Mouse (Mus musculus) hindbrain, postnatal 0 days (tissue): ENCODE measurements around the gene Celf1. TPM values are rescaled to one million over a fixed set of nuclear protein-coding genes. Genes with fewer than 3 reads are reported as not detected.

ENCODE experiments used
- ATAC-seq: fragments of 200-750 bp; cut with Nextera tagmentation; 2 replicates; pipeline ENCODE4 v1.8.0; 2017; ENCODE audit warnings: mild to moderate bottlenecking, moderate TSS enrichment, moderate library complexity
- DNase-seq: peaks from one replicate; pipeline ENCODE4 v3.0.0-alpha.2; 2015; ENCODE audit warnings: low spot score
- H3K27ac ChIP-seq: fragments of 300-500 bp; sonication (generic); 2 replicates; pipeline ENCODE4 v1.5.1; 2014; ENCODE audit warnings: mild to moderate bottlenecking
- H3K27me3 ChIP-seq: fragments of 300-500 bp; sonication (generic); 2 replicates; pipeline ENCODE4 v1.6.1; 2014; ENCODE audit warnings: low read length, mixed read lengths; ENCODE audit not compliant: insufficient read depth
- H3K36me3 ChIP-seq: fragments of 300-500 bp; sonication (generic); 2 replicates; pipeline ENCODE4 v1.6.1; 2014; ENCODE audit warnings: low read length, mixed read lengths; ENCODE audit not compliant: insufficient read depth
- H3K4me1 ChIP-seq: fragments of 300-500 bp; sonication (generic); 2 replicates; pipeline ENCODE4 v1.6.1; 2014; ENCODE audit warnings: antibody characterized with exemption, low read length, mixed read lengths; ENCODE audit not compliant: insufficient read depth
- H3K4me2 ChIP-seq: fragments of 300-500 bp; sonication (generic); 2 replicates; pipeline ENCODE4 v1.6.1; 2014; ENCODE audit warnings: low read depth, mild to moderate bottlenecking, low read length, moderate library complexity, mixed read lengths
- H3K4me3 ChIP-seq: fragments of 300-500 bp; sonication (generic); 2 replicates; pipeline ENCODE4 v1.5.1; 2014; ENCODE audit warnings: low read length
- H3K9ac ChIP-seq: fragments of 300-500 bp; sonication (generic); replicated peaks from 2 replicates; pipeline ENCODE4 v1.6.1; 2014; ENCODE audit warnings: mild to moderate bottlenecking, low read length, moderate library complexity, mixed read lengths
- H3K9me3 ChIP-seq: fragments of 300-500 bp; sonication (generic); 2 replicates; pipeline ENCODE4 v1.6.1; 2016; ENCODE audit warnings: low read length, mixed read lengths
- CTCF ChIP-seq: IDR thresholded peaks from 2 replicates; pipeline ENCODE4 v1.5.1; 2016; ENCODE audit warnings: antibody characterized with exemption, control low read depth, low read depth
- WGBS: fragments of 180-500 bp; shearing (Covaris S2); extraction: QIAGEN DNeasy Blood & Tissue Kit; methylation state at CpG from one replicate; pipeline ENCODE4 v1.1.7; 2014; 5-methylcytosine and 5-hydroxymethylcytosine counted together
- polyA plus RNA-seq: library from polyadenylated mRNA; unstranded; fragments of >200 nt; fragmentation: Nextera tagmentation; extraction: Ambion mirVana; gene quantifications from 2 replicates; pipeline ENCODE4 v1.2.1, GENCODE M21; 2015
- total RNA-seq: library from RNA; depleted of rRNA; stranded (reverse); fragments of >200 nt; gene quantifications from 2 replicates; pipeline ENCODE4 v1.2.3, GENCODE M21; 2014

Gene Celf1
- total and polyA plus RNA-seq, 2 experiments from 2014 or later, result 63.1 to 68.6 TPM

GRCm38 (mm10) chr2:90956053-90956452 lies 15.9 kb downstream of the Celf1 start:
- Histone ChIP-seq H3K9ac (no peak overlapping the region), H3K27ac (no peak overlapping the region), H3K4me2 (no peak overlapping the region), H3K36me3 (no peaks in the 10 kb centered on the region), H3K27me3 (no peaks in the 10 kb centered on the region), H3K4me1 (no peaks in the 10 kb centered on the region), H3K4me3 (no peak overlapping the region), H3K9me3 (no peaks in the 10 kb centered on the region)
- no peak for TF ChIP-seq CTCF
- 9% methylated on average over 1 of the region's 1 CpGs for WGBS
- ATAC-seq (peak; percentile 72; the same call in 1 of the 2 replicates), DNase-seq (peak; percentile 60)

GRCm38 (mm10) chr2:90958856-90959255 lies 18.7 kb downstream of the Celf1 start:
- ATAC-seq (no peak), DNase-seq (no peak)
- Histone ChIP-seq H3K4me3 (no peak overlapping the region), H3K4me1 (no peaks in the 10 kb centered on the region), H3K4me2 (no peak overlapping the region), H3K27ac (no peak overlapping the region), H3K27me3 (no peaks in the 10 kb centered on the region), H3K9me3 (no peaks in the 10 kb centered on the region), H3K36me3 (no peaks in the 10 kb centered on the region), H3K9ac (no peak overlapping the region)
- no peak for TF ChIP-seq CTCF
- WGBS, result 88% methylated on average over 3 of the region's 3 CpGs

GRCm38 (mm10) chr2:90960012-90960411 lies 19.8 kb downstream of the Celf1 start:
- H3K4me2 ChIP-seq, result no peak overlapping the region
- peaks cover 4% of the 10 kb centered on the region; the same call in 1 of the 2 replicates for H3K4me1 ChIP-seq
- H3K9ac ChIP-seq, result no peak overlapping the region
- DNase-seq, result no peak
- no peaks in the 10 kb centered on the region for H3K36me3 ChIP-seq
- 93% methylated on average over 2 of the region's 2 CpGs for WGBS
- H3K9me3 ChIP-seq, result no peaks in the 10 kb centered on the region
- no peaks in the 10 kb centered on the region for H3K27me3 ChIP-seq
- ATAC-seq, result no peak
- H3K4me3 ChIP-seq, result no peak overlapping the region
- no peak overlapping the region for H3K27ac ChIP-seq
- TF ChIP-seq CTCF, result no peak

- 100% methylated on average over 1 of the region's 1 CpGs for WGBS
- DNase-seq, result no peak
- H3K4me3 ChIP-seq, result no peak overlapping the region
- no peaks in the 10 kb centered on the region for H3K9me3 ChIP-seq
- H3K36me3 ChIP-seq, result no peaks in the 10 kb centered on the region
- H3K27me3 ChIP-seq, result no peaks in the 10 kb centered on the region
- no peak overlapping the region for H3K27ac ChIP-seq
- H3K4me1 ChIP-seq, result peaks cover 13% of the 10 kb centered on the region; the same call in 1 of the 2 replicates
- H3K9ac ChIP-seq, result no peak overlapping the region
- no peak for TF ChIP-seq CTCF
- no peak overlapping the region for H3K4me2 ChIP-seq
- no peak for ATAC-seq
These were observed 23.1 kb downstream of the Celf1 start for GRCm38 (mm10) chr2:90963304-90963703.

GRCm38 (mm10) chr2:90964811-90965465 lies 24.8 kb downstream of the Celf1 start:
- Histone ChIP-seq H3K27me3 (no peaks in the 10 kb centered on the region), H3K4me3 (no peak overlapping the region), H3K36me3 (no peaks in the 10 kb centered on the region), H3K27ac (0 out of 2 replicates have a peak overlapping the region, but pooled peaks have one; percentile 15), H3K9me3 (no peaks in the 10 kb centered on the region), H3K4me1 (peaks cover 13% of the 10 kb centered on the region; the same call in 1 of the 2 replicates), H3K9ac (no peak overlapping the region), H3K4me2 (peak overlapping the region; percentile 25; the same call in 1 of the 2 replicates)
- DNase-seq, result no peak
- no peak for ATAC-seq
- no peak for TF ChIP-seq CTCF
- 63% methylated on average over 7 of the region's 7 CpGs for WGBS

- no peaks in the 10 kb centered on the region for H3K9me3 ChIP-seq
- 81% methylated on average over 2 of the region's 2 CpGs for WGBS
- no peaks in the 10 kb centered on the region for H3K36me3 ChIP-seq
- H3K9ac ChIP-seq, result no peak overlapping the region
- H3K4me2 ChIP-seq, result no peak overlapping the region
- H3K4me3 ChIP-seq, result no peak overlapping the region
- ATAC-seq (no peak), DNase-seq (no peak)
- H3K4me1 ChIP-seq, result peaks cover 13% of the 10 kb centered on the region; the same call in 1 of the 2 replicates
- no peaks in the 10 kb centered on the region for H3K27me3 ChIP-seq
- 0 out of 2 replicates have a peak overlapping the region, but pooled peaks have one; percentile 15 for H3K27ac ChIP-seq
- TF ChIP-seq CTCF, result no peak
These were observed 25.4 kb downstream of the Celf1 start for GRCm38 (mm10) chr2:90965466-90966080.

GRCm38 (mm10) chr2:90970606-90971005 lies 30.4 kb downstream of the Celf1 start:
- Histone ChIP-seq H3K9ac (no peak overlapping the region), H3K27ac (peak overlapping the region; percentile 0; the same call in 1 of the 2 replicates), H3K9me3 (no peaks in the 10 kb centered on the region), H3K27me3 (no peaks in the 10 kb centered on the region), H3K4me1 (0 out of 2 replicates have a peak, but pooled peaks cover 3% of the 10 kb centered on the region), H3K4me2 (no peak overlapping the region), H3K36me3 (no peaks in the 10 kb centered on the region), H3K4me3 (no peak overlapping the region)
- DNase-seq (peak; percentile 15), ATAC-seq (no peak)
- no peak for TF ChIP-seq CTCF
